Mouse (Mus musculus) gastrocnemius, adult 18-20 months (tissue): Measurements from ENCODE around the gene Gadd45gip1. TPM values are rescaled to one million over a fixed set of nuclear protein-coding genes. Genes with fewer than 3 reads are reported as not detected.
"Not testable (repeated sequence)": the region's sequence is repeated elsewhere in the genome, so short reads cannot be mapped to it uniquely, and the experiment has no call there.

Experiments used
- DNase-seq: peaks from one replicate; pipeline ENCODE4 v3.0.0; 2021; ENCODE audit warnings: low spot score
- total RNA-seq, 2 experiments: library from RNA; stranded (reverse); gene quantifications; 2 replicates each; pipeline ENCODE4 v1.2.3; 2021

The Gadd45gip1 gene
- total RNA-seq, 2 experiments from 2014 or later: 22.9 to 24.2 TPM

DNA sequence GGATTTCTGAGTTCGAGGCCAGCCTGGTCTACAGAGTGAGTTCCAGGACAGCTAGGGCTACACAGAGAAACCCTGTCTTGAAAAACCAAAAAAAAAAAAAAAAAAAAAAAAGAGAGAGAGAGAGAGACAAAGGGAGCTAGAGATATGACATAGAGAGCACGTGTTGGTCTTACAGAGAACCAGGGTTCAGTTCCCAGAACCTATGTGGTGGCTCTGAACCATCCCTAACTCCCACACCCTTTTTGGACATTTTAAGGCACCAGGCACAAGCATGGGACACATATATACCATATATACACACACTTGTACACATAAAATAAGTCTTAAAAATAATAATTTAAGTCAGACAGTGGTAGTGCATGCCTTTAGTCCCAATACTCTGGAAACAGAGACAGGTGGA is 4.8 kb upstream of the Gadd45gip1 start:
- DNase-seq: not testable (repeated sequence)

DNA sequence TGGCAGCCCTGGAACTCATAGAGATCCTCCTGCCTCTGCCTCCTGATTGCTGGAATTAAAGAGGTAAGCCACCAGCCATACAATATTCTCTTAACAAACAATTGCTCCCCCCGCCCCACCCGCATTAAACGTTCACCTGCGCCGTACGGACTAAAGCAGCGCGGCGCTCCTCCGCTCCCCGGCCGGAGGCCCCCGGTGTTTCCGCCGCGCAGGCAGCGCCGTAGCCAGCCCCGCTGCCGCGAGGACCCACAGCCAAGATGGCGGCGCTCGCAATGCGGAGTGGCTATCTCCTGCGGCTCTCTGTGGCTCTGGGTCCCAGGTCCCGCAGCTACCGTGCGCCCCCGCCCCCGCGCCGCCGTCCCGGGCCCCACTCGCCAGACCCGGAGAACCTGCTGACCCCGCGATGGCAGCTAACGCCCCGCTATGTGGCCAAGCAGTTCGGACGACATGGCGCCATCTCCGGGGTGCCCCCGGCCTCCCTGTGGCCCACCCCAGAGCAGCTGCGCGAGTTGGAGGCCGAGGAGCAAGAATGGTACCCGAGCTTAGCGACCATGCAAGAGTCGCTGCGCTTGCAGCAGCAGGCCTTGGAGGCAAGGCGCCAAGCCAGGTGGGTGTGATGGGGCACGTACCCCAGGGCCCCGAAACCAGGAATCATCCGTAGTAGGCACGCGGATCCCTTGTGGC is 854 bp downstream of the Gadd45gip1 start:
- DNase-seq: peak; percentile 75

DNA sequence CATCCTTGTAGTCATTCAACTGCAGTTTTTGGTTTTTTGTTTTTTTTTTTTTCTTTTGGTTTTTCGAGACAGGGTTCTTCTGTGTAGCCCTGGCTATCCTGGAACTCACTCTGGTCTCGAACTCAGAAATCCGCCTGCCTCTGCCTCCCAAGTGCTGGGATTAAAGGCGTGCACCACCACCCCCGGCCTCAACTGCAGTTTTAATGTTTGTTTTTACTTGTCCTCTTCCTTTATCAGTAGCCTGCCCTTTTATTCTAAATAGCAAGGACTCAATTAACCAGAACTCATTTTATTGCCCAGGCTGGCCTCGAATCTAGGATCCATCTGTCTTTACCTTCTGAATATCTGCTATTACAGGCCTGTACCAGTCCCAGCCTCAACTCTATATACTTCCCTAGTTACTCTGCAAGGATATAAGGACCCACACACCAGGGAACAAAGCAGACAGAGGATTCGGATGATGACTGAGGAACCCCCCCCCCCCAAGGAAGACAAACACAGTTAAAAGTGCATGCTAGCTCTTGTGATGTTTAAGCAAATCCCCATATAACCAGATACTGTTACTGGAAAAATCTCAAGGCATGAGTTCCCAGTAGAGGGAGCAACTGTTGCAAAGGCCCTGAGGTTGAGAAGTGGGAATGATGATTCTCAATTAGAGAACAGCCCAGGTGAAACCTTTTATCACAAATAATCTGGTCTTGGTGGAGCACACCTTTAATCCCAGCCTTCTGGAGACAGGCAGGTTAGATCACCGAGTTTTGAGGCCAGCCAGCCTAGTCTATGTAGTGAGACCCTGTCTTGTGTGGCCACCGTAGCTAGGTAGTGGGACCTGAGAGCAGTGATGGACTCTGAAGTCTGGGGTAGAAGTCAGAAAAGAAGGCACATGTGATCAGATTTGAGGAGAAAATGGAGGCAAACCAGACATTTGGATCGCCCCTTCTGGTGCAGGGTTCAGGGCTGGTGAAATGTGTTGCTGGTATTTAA is 1.7 kb downstream of the Gadd45gip1 start:
- no peak for DNase-seq

DNA sequence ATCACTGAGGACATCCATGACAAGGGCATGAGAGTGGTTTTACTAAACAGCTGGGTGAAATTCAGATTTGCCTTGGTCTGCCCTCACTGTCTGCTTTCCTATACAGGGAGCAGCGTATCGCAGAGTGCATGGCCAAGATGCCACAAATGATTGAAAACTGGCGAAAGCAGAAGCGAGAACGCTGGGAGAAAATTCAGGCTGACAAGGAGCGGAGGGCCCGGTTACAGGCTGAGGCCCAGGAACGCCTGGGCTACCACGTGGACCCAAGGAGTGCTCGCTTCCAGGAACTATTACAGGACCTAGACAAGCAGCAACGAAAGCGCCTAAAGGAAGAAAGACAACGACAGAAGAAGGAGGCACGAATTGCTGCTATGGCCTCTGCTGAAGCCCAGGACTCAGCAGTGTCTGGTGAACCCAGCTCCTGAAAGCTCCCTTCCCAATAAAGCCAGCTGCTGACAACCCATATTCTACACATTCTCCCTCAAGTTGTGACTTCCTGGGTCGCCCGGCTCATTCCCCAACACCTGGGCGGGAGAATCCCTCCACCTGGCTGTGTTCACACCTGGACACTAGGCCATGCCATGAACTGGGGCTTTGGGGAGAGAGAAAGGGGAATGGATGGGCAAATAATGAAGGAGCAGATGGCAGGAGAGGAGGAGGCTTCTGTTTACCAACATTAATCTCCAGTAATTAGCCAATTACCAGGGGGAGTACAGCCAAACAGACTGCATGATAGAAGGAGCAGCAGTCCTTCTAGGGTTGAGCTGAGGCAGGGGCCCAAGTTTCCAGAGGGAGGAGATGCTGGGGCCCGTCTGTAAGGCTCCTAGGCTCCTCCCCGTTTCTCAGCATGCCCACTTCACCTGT is 2.9 kb downstream of the Gadd45gip1 start:
- DNase-seq: no peak

DNA sequence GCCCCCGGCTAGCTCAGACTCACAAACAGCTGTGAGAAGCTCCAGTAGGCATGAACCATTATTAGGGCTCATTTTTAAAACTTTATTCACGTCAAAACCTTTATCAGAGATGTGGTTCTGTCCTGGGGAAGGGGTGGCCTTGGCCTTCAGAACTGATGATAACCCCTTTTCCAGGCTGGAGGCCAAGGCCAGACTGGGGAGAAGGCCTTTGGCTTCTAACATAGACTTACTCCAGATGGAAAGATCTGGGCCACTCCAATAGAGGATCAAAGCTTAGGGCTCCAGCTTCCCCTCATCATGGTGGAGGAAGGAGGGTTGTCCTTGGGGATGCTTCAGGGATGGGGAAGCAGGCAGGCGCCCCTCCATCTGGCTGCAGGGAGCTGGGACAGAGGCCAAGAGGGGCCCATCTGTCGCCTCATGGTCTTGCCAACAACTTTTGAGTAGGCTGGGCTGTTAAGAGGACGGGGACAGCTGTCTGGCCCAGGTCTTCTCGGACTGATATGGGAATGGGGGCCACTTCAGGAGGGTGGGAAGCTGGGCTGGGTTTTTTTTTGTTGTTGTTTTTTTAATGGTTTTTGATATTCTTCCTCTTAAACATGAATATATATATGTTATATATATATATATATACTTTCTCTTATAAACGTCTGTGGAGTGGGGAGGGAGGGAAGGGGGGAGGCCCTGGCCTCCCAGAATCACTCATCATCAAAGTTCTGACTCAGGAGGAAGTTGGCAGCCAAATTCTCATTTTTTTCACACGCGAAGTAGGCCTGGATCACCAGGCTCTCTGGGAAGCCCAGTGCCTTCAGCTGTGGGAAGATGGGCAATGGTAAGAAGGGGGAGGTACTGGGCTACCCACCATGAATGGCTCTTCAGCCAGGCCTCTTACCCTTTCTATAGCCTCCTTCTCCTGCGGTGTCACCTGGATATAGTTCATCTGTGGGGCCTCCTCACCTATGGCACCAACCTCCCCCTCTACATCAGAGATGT is 3.8 kb downstream of the Gadd45gip1 start:
- no peak for DNase-seq

DNA sequence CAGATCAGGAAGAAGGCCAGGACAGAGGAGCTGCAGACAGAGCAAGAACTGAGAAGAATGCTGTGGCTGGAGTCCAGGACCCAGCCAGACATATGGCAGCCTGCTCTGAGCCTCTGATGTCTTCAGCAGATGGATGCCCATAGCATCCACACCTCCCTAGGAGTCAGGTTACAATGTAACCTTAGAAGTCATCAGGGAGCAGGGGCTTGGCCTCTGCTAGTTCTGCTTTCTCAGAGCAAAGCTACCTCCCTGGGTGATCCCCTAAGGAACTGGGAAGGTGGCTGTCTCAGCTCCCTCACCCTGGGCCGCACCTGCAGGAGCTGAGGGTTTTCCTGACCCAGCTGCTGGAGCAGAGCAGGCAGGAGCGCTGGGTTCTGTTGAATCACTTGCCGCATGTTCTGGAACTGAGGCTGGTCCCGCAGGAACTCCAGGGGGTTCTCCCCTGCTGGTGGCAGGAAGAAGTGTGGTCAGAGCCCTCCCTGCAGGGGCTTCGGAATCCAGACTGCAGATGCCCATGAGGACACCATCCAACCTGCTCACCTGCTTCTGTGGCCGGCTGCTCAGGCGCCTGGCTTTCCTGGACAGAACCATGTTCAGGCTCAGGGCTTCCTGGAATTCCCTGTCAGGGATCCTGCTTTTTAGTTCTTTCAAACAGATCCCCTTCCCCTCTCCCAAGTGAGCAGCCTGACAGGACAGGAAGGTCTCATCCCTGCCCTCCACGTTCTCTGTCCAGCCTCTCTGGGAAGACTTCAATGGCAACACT is 6.0 kb downstream of the Gadd45gip1 start:
- DNase-seq: no peak

DNA sequence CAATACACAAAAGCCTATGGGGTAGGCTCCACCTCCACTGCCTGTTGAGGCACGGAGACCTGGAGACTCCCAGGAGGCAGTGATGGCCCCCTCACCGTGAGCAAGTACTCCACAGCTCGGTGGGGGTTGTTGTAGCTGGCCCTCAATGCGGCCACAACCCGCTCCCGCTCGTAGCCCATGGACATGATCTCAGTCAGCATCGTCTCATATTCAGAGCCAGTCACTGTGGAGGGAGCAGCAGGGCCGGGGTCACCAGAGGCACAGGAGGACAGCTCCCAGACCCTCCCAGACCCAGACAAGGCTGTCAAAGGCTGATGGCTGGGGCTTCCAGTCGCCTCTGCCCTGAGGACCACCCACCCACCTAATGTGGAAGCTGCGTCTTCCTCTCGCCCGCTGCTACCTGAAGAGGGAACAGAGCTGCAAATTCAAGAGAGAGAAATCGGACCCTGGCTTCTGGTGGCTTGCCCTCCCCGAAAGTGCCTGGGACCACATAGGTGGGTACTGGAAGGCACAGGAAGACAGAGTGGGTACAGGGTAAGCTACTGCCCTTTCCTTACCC is 6.7 kb downstream of the Gadd45gip1 start:
- no peak for DNase-seq

DNA sequence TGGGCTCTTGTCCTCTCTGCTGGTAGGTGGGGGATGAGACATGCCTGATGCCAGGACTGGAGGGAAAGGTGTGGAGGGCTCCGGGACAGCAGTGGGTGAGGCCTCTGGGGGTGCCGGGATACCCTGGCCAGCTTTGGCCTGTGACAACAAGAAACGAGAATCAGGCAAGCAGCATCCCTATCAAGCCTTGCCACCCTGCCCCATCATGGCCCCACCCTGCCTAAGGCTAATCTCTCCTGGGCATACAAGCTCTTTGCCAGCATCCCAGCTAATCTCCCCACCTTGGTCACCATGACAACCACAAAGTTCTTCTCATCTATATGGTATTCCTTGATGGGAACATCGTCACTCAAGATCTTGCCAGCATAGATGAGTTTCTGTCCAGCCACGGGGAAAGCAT is 7.2 kb downstream of the Gadd45gip1 start:
- DNase-seq: no peak

DNA sequence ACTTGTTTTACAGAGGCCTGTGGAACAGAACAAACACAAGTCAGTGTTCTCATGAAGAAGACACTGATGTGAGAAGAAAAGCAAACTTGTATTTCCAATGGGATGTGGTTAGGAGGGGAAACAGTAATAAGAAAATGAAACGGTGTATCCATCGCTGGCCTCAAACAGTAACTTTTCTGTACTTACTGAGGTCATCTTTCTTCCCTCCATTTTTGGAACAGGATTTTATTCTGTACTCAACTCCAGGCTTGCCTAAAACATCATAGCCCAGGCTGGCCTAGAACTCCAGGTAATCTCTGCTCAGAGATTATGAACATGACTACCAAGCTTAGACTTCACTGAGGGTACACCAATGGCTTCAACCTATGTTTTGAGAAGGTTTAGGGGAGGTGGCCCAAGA is 8.1 kb downstream of the Gadd45gip1 start:
- DNase-seq: no peak

DNA sequence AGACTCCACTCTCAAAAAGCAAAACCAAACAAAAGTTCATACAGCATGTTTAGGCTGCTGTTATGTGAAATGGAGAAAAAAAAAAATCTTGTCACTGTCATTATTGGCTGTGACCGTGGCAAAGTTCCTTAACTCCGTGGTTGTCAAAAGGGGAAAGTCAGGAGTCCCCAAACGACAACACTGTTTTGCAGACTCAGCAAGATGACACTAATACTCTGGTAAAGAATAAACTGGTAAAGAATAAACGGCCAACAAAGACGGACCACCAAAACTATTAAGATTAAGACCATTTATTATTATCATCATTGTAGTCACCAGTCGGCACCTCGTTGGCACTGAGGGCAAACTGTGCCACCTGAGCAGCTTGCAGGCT is 8.5 kb downstream of the Gadd45gip1 start:
- DNase-seq: no peak

DNA sequence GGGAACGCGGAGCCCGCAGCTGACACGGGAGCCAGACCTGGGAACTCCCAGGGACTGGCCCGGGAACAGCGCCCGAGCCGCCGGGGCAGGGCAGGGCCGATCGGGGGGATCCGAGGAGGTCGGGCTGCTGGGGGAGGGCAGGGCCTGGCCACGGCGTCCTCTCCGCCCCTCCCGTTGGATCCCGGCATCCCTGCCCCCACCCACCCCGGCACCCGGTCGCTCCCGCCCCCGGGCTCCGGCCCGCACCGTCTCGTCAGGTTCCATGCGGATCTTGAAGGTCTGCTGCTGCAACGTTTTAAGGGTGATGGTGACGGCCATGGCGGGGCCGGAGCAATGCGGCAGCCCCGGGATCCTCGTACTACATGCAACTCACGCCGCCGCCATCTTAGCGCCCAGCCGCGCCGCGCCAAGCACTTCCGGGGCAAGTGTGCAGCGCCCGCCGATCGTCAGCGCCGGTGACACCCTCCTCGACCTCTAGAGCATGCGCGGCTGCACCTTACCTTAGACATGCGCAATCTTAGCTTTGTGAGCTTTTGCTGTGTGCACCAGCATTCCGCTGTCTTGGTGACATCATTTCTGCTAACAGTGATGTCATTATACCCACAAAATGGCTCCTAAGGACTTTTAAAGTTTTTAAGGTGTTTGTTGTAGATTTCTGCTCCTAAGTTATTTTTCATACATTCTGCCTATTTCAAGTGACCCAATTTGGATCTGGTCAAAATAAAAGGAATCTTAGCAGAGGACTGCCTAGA is 9.1 kb downstream of the Gadd45gip1 start, which contains the start of gene Rad23a:
Gene Rad23a, minus strand, starts transcription at position 418 of the 752 bp plus-strand sequence.
- DNase-seq: peak; percentile 89

DNA sequence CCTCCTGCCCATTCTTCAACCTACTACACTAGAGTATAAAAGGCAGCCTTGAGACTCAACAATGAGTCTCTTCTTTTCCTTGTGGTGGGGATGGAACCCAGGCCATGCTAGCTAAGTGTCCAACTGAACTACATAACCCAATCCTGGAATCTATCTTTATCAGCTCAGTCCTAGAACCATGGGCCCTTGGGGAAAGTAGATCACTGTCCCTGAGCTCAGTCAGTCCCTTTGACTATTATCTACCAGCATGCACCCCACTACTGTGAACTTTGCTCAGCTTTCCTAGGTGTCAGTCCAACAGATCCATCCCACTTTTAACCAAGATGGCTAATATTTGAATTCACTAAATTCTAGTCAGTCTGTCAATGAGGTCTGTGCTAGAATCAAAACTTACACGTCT is 10.2 kb downstream of the Gadd45gip1 start:
- no peak for DNase-seq

DNA sequence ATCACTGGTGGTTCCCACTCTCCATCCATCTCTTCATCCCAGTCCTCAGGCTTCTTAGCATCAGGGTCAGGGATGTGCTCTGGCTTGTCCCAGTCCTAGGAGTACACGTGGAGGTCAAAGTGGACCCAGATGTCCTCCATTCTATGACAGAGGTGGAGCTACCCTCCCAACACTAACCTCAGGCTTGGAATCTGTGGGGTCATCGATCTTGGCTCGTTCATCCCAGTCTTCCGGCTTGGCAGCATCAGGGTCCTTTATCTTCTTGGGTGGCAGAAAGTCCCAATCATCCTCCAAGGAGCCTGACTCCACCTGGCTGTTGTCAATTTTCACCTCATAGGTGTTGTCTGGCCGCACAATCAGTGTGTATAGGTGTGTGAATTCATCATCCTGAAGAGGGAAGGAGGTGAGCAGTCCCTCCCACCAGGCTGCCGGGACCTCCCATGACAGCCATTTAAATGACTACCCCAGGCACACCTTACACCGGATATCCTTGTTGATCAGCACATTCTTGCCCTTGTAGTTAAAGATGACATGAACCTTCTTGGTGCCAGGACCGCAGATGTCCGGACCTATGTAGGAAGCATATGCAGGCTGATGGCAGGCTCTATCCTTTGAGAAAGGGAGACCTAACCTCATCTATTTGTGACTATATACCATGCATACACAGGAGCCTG is 13.2 kb downstream of the Gadd45gip1 start:
- no peak for DNase-seq

DNA sequence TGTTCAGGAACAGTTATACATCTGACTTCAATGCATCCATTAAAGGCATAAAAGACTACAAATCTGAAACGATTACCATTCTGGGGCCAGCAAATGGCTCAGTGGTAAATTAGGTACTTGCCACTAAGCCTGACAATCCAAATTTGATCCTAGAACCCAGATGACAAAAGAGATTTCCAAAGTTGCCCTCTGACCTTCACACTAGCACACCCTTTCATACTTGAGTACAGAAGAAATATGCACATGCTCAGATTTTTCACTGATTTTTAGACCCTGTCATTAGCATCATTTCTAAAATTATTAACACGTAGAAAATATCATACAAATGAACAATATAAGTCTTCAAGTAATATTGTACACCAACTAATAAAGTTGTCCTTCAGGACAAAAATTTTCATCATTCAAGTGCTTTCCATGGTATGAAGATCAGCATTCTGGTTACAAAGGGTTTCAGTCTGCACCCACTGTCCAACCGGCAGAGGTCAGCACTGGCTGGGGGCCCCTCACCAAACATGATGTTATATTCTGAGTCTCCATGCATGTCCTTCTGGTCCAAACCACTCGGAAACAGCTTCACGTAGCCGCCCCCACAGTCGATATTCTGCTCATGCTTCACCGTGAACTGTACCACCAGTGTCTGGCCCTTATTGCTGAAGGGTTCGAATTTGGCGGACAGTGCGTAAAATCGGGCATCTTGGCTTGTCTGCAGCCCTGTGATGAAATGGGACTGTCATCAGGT is 14.2 kb downstream of the Gadd45gip1 start:
- no peak for DNase-seq

DNA sequence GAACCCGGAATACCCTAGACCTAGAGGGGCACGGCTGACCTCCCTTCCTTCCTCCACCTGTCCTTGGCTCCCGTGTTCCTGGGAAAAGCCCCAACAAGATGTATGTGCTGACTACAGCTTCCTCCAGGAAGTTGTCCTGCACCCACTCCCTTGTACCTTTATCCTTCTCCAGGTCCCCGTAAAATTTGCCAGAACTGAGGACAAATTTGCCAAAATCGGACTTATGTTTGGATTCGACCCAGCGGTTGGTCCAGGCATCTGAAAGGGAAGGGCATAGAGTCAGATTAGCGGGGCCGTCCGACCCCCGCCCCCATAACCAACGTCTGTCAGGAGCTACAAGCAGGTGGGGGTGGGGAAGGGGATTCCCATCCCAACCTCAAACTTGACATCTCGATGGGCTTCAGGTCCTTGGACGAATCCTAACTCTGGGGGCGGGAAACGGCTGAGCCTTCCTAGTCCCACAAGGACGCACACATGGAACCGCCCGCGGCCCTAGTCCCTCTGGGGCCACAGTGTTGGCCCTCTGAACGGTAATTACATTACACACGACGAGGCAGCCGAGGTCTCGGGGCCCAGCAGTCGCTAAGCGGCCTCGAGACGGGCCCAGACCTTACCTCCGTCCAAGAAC is 14.9 kb downstream of the Gadd45gip1 start:
- no peak for DNase-seq

DNA sequence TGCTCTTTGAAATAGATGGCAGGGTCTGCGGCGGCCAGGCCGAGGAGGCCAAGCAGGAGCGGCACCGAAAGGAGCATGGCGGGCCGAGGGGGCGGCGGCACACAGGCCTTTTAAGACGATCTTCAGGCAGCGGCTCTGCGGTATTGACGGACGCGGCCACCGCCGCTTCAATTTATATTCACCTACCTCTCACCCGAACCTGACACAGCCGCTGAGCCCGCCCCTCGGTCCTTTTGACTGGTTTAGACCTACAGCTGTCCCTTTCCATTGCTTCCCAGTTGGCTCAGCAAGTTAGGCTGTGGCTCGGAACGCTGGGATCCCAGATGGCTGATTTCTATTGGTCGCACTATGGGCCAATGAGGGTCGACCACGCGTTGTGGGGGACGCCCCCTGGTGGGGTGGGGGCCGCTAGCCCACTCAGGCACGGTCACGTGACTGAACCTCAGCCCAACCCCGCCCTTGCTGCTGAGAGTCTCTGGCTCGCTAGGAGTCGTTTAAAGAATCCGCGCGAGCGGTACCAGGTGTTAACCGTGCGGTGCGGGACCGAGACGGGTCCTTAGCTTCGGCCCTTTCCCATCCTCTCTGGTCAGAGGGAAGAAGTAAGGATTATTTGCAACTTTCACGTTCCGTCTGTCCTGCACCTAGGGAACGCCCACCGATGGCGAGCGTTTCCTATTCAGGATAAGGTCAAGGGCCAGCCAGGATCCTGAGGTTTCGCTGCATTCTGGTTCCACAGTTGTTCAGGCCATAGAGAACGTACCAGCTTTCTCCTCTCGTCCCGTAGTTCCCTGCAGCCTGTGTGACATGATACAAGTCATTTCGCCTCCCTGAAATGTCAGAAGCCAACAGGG is 15.6 kb downstream of the Gadd45gip1 start, which contains the start of gene Calr:
Gene Calr, minus strand, starts transcription at position 213 of the 851 bp plus-strand sequence.
- DNase-seq: peak; percentile 100
